ENCODE assay signal across 9 mouse cellular contexts in genomic region chr5:92112175-92112574, GRCm38 (mm10). TPM values are rescaled to one million over a fixed set of nuclear protein-coding genes. Genes with fewer than 3 reads are reported as not detected.
DNase-seq lines count a peak whose midpoint lies in the region; ATAC-seq and TF ChIP-seq lines count a peak whose summit lies in the region.
"Had no signal": no experiment of that assay in that cellular context is flagged by ENCODE, and none has a peak within 500 bp of the region (broad histone marks: within the 10 kb centered on the region; RNA-seq: fewer than 3 reads in every experiment).

No protein-coding gene starts in this region.

- no peaks in the 10 kb centered on the region for H3K36me3 ChIP-seq in forebrain, embryonic 12.5 days (replicated peaks)
- no peaks in the 10 kb centered on the region for H3K36me3 ChIP-seq in intestine, embryonic 16.5 days (ENCODE audit: control insufficient read depth, insufficient read depth, low read length)
- H3K36me3 ChIP-seq in midbrain, postnatal 0 days (ENCODE audit: insufficient read depth, low read length): no peaks in the 10 kb centered on the region

- H3K27me3 ChIP-seq in forebrain, embryonic 12.5 days: peaks cover 12% of the 10 kb centered on the region
- no peaks in the 10 kb centered on the region for H3K27me3 ChIP-seq in intestine, embryonic 16.5 days (replicated peaks; ENCODE audit: control insufficient read depth, insufficient read depth, low read length)
- no peaks in the 10 kb centered on the region for H3K27me3 ChIP-seq in midbrain, postnatal 0 days (ENCODE audit: insufficient read depth, low read length)

- WGBS in forebrain, embryonic 12.5 days: 11% methylated on average over 6 of the region's 6 CpGs
- WGBS in intestine, embryonic 16.5 days: 25% methylated on average over 6 of the region's 6 CpGs
- 6% methylated on average over 6 of the region's 6 CpGs for WGBS in midbrain, postnatal 0 days

- peaks cover 7% of the 10 kb centered on the region for H3K4me1 ChIP-seq in forebrain, embryonic 12.5 days
- 0 out of 2 replicates have a peak, but pooled peaks cover 5% of the 10 kb centered on the region for H3K4me1 ChIP-seq in intestine, embryonic 16.5 days (ENCODE audit: control insufficient read depth, insufficient read depth, low read length)
- H3K4me1 ChIP-seq in midbrain, postnatal 0 days (ENCODE audit: insufficient read depth, low read length): peaks cover 7% of the 10 kb centered on the region; the same call in 1 of the 2 replicates

- no peaks in the 10 kb centered on the region for H3K9me3 ChIP-seq in forebrain, embryonic 12.5 days
- no peaks in the 10 kb centered on the region for H3K9me3 ChIP-seq in intestine, embryonic 16.5 days (ENCODE audit: control insufficient read depth, low read length)
- no peaks in the 10 kb centered on the region for H3K9me3 ChIP-seq in midbrain, postnatal 0 days (ENCODE audit: low read length)

- H3K4me2 ChIP-seq in forebrain, embryonic 12.5 days: peak overlapping the region; percentile 36
- peak overlapping the region; percentile 51 for H3K4me2 ChIP-seq in intestine, embryonic 16.5 days (ENCODE audit: low read depth, low read length)
- H3K4me2 ChIP-seq in midbrain, postnatal 0 days (ENCODE audit: low read depth, low read length, poor library complexity, severe bottlenecking): peak overlapping the region; percentile 16; the same call in 1 of the 2 replicates

- no peak for TF ChIP-seq CTCF in layer of hippocampus, adult 2 months (conservative IDR thresholded peaks at IDR 0.05)
- TF ChIP-seq CTCF in midbrain, postnatal 0 days (IDR thresholded peaks at IDR 0.05): no peak

- H3K27ac ChIP-seq in layer of hippocampus, adult 2 months: no peak overlapping the region
- no peak overlapping the region for H3K27ac ChIP-seq in forebrain, embryonic 12.5 days
- no peak overlapping the region for H3K27ac ChIP-seq in intestine, embryonic 16.5 days (ENCODE audit: low read length)
- no peak overlapping the region for H3K27ac ChIP-seq in midbrain, postnatal 0 days (ENCODE audit: low read depth, low read length)

- H3K4me3 ChIP-seq in layer of hippocampus, adult 2 months: peak overlapping the region; percentile 2; the same call in 1 of the 2 replicates
- no peak overlapping the region for H3K4me3 ChIP-seq in forebrain, embryonic 12.5 days (replicated peaks)
- 0 out of 2 replicates have a peak overlapping the region, but pooled peaks have one; percentile 31 for H3K4me3 ChIP-seq in intestine, embryonic 16.5 days (ENCODE audit: low read length)
- H3K4me3 ChIP-seq in midbrain, postnatal 0 days (ENCODE audit: low read depth, low read length): no peak overlapping the region

- ATAC-seq in forebrain, embryonic 12.5 days (ENCODE audit: low FRiP score): no peak
- no peak for ATAC-seq in intestine, embryonic 16.5 days
- ATAC-seq in midbrain, postnatal 0 days (ENCODE audit: low FRiP score): no peak
- ATAC-seq in granulocyte monocyte progenitor cell, adult 5-6 weeks (replicated peaks; ENCODE audit: poor library complexity, severe bottlenecking): no peak

- no peak overlapping the region for H3K9ac ChIP-seq in forebrain, embryonic 12.5 days
- H3K9ac ChIP-seq in intestine, embryonic 16.5 days (ENCODE audit: low read depth, low read length): no peak overlapping the region
- no peak overlapping the region for H3K9ac ChIP-seq in midbrain, postnatal 0 days (replicated peaks; ENCODE audit: low read length, poor library complexity, severe bottlenecking)

- no peak for DNase-seq in layer of hippocampus, adult 2 months (ENCODE audit: low spot score in 2 of 2)
- no peak for DNase-seq in layer of hippocampus, adult 11-12 months (ENCODE audit: low spot score)
- no peak for DNase-seq in midbrain, postnatal 0 days (ENCODE audit: low spot score)
- DNase-seq in left cerebral cortex, adult 9 months (ENCODE audit: low spot score in 2 of 2): no peak
- no peak for DNase-seq in testis, postnatal 14 days (ENCODE audit: low spot score)
- DNase-seq: thymus, postnatal 36 days had no signal

RNA-seq across cellular contexts. Expression of gene Uso1, which starts 25.6 kb away (rescaled TPM):
- total RNA-seq in layer of hippocampus, adult 2 months (2021): 10 to 100 TPM; 76.7 to 79.6 TPM
- 48.1 and 51.2 TPM in 2 replicates for polyA plus RNA-seq in forebrain, embryonic 12.5 days (2016; fragmentation: Nextera tagmentation; extraction: Ambion mirVana)
- polyA plus RNA-seq in intestine, embryonic 16.5 days (2015; fragmentation: Nextera tagmentation; extraction: Ambion mirVana): 43.5 and 46.7 TPM in 2 replicates
- total RNA-seq in midbrain, postnatal 0 days (2014; rRNA removed): 22.4 and 23.6 TPM in 2 replicates
- 25.9 and 27.0 TPM in 2 replicates for polyA plus RNA-seq in midbrain, postnatal 0 days (2015; fragmentation: Nextera tagmentation; extraction: Ambion mirVana)
- 49.7 and 51.3 TPM in 2 replicates for total RNA-seq in granulocyte monocyte progenitor cell, adult 5-6 weeks (2014; fragmentation: Nextera tagmentation)
- 23.7 and 28.1 TPM in 2 replicates for total RNA-seq in granulocyte monocyte progenitor cell, adult 5-6 weeks (2017)

RNA-seq across cellular contexts. Expression of gene G3bp2, which starts 28.7 kb away (rescaled TPM):
- total RNA-seq in layer of hippocampus, adult 2 months (2021): 100 to 1,000 TPM; 233 to 246 TPM
- polyA plus RNA-seq in forebrain, embryonic 12.5 days (2016; fragmentation: Nextera tagmentation; extraction: Ambion mirVana): 305 and 322 TPM in 2 replicates
- polyA plus RNA-seq in intestine, embryonic 16.5 days (2015; fragmentation: Nextera tagmentation; extraction: Ambion mirVana): 147 and 167 TPM in 2 replicates
- 167 and 221 TPM in 2 replicates for total RNA-seq in midbrain, postnatal 0 days (2014; rRNA removed)
- polyA plus RNA-seq in midbrain, postnatal 0 days (2015; fragmentation: Nextera tagmentation; extraction: Ambion mirVana): 280 and 303 TPM in 2 replicates
- 89.7 and 90.9 TPM in 2 replicates for total RNA-seq in granulocyte monocyte progenitor cell, adult 5-6 weeks (2014; fragmentation: Nextera tagmentation)
- 126 and 130 TPM in 2 replicates for total RNA-seq in granulocyte monocyte progenitor cell, adult 5-6 weeks (2017)

Comparison
In these comparisons a context has a peak if more than half of its experiments do, and no peak if none do; other contexts are left out.
1. H3K4me3 ChIP-seq: peak in layer of hippocampus, adult 2 months (single experiment) and intestine, embryonic 16.5 days (single experiment); none in forebrain, embryonic 12.5 days (single experiment) and midbrain, postnatal 0 days (single experiment).
2. Peak in every context shown above with its lines, with median percentiles within 50 percentile points of each other: H3K4me2 ChIP-seq.